In the genomic region with DNA sequence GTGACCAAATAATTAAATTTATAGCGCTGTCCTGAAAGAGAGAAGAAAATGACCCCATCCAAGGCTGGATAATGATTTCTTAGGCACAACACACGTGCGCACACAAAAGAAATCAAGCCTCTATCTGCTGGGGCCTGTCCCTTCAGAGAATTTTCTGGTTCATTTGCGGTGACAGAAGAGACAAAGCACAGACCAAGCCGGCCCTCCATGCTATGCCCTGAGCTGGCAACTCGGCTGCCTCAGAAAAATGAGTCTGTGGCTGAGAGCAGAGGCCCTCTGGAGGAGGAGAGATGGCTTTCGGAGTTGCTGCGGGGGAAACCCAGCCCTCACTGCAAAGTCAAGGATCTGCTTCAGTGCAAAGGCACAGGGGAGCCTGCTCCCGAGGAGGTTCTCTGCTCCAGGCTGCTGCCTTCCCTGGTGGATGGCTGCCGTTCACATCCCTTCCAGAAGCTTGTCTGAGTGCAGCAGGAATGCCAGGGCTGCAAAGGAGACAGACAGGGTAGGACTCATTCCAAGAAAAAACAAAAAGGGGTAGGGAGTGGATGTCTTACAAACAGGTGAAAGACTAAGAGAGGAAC, we compare ENCODE assay signal across 9 mouse cellular contexts.
A peak's percentile ranks its signal among the peaks of the same experiment; 100 is the strongest.
DNase-seq lines count a peak whose midpoint lies in the region; ATAC-seq lines count a peak whose summit lies in the region.
"Had no signal": no experiment of that assay in that cellular context is flagged by ENCODE, and none has a peak within 500 bp of the region (broad histone marks: within the 10 kb centered on the region; RNA-seq: fewer than 3 reads in every experiment).

No protein-coding gene starts in this region.

- DNase-seq in kidney, postnatal 14 days, result no peak
- DNase-seq in embryonic facial prominence, embryonic 14.5 days (ENCODE audit: low spot score), result peak; percentile 74
- DNase-seq in retina, postnatal 1 day, result peak; percentile 94
- no peak for DNase-seq in urinary bladder, postnatal 4 days (ENCODE audit: low spot score in 2 of 2)
- DNase-seq in thymus, adult 18-20 months, result no peak
- DNase-seq: cerebellum, adult 8-10 months; liver, embryonic 13.5 days had no signal

- no peak overlapping the region for H3K4me2 ChIP-seq in kidney, embryonic 14.5 days (replicated peaks; ENCODE audit: low read depth, low read length)
- no peak overlapping the region for H3K4me2 ChIP-seq in embryonic facial prominence, embryonic 14.5 days (ENCODE audit: low read depth, low read length)
- peak overlapping the region; percentile 15; the same call in 1 of the 2 replicates for H3K4me2 ChIP-seq in hindbrain, embryonic 16.5 days (ENCODE audit: low read length)
- H3K4me2 ChIP-seq: liver, embryonic 13.5 days had no signal

- H3K9ac ChIP-seq in kidney, embryonic 14.5 days (ENCODE audit: low read depth, low read length), result 0 out of 2 replicates have a peak overlapping the region, but pooled peaks have one; percentile 18
- H3K9ac ChIP-seq in embryonic facial prominence, embryonic 14.5 days (ENCODE audit: low read depth, low read length), result peak overlapping the region; percentile 38; the same call in 1 of the 2 replicates
- H3K9ac ChIP-seq in hindbrain, embryonic 16.5 days (ENCODE audit: low read depth, low read length), result peak overlapping the region; percentile 55
- H3K9ac ChIP-seq: liver, embryonic 13.5 days had no signal

- H3K27me3 ChIP-seq in kidney, embryonic 14.5 days (ENCODE audit: control insufficient read depth, insufficient read depth, low read length), result no peaks in the 10 kb centered on the region
- H3K27me3 ChIP-seq in embryonic facial prominence, embryonic 14.5 days (replicated peaks; ENCODE audit: control insufficient read depth, insufficient read depth, low read length), result no peaks in the 10 kb centered on the region
- no peaks in the 10 kb centered on the region for H3K27me3 ChIP-seq in hindbrain, embryonic 16.5 days (replicated peaks; ENCODE audit: control insufficient read depth, insufficient read depth, low read length)
- H3K27me3 ChIP-seq: liver, embryonic 13.5 days had no signal

- H3K9me3 ChIP-seq in kidney, embryonic 14.5 days (ENCODE audit: control insufficient read depth, low read length), result 0 out of 2 replicates have a peak, but pooled peaks cover 2% of the 10 kb centered on the region
- no peaks in the 10 kb centered on the region for H3K9me3 ChIP-seq in embryonic facial prominence, embryonic 14.5 days (ENCODE audit: control insufficient read depth, low read length)
- no peaks in the 10 kb centered on the region for H3K9me3 ChIP-seq in hindbrain, embryonic 16.5 days (ENCODE audit: control insufficient read depth, low read length)
- H3K9me3 ChIP-seq: liver, embryonic 13.5 days had no signal

- H3K4me1 ChIP-seq in kidney, embryonic 14.5 days (ENCODE audit: control insufficient read depth, insufficient read depth, low read length), result peaks cover 3% of the 10 kb centered on the region; the same call in 1 of the 2 replicates
- H3K4me1 ChIP-seq in embryonic facial prominence, embryonic 14.5 days (ENCODE audit: control insufficient read depth, insufficient read depth, low read length), result peaks cover 4% of the 10 kb centered on the region
- peaks cover 12% of the 10 kb centered on the region for H3K4me1 ChIP-seq in hindbrain, embryonic 16.5 days (ENCODE audit: control insufficient read depth, insufficient read depth, low read depth, low read length)
- H3K4me1 ChIP-seq: liver, embryonic 13.5 days had no signal

- 0 out of 2 replicates have a peak overlapping the region, but pooled peaks have one; percentile 14 for H3K27ac ChIP-seq in kidney, embryonic 14.5 days (ENCODE audit: low read depth, low read length)
- no peak overlapping the region for H3K27ac ChIP-seq in embryonic facial prominence, embryonic 14.5 days (replicated peaks; ENCODE audit: low read depth, low read length)
- peak overlapping the region; percentile 83 for H3K27ac ChIP-seq in hindbrain, embryonic 16.5 days (ENCODE audit: low read depth, low read length)
- H3K27ac ChIP-seq: liver, embryonic 13.5 days had no signal

- no peak overlapping the region for H3K4me3 ChIP-seq in kidney, embryonic 14.5 days (ENCODE audit: low read length)
- H3K4me3 ChIP-seq in embryonic facial prominence, embryonic 14.5 days (ENCODE audit: low read depth, low read length), result no peak overlapping the region
- H3K4me3 ChIP-seq in hindbrain, embryonic 16.5 days (ENCODE audit: low read length), result no peak overlapping the region
- H3K4me3 ChIP-seq: liver, embryonic 13.5 days had no signal

- ATAC-seq in kidney, embryonic 14.5 days (ENCODE audit: low FRiP score, low TSS enrichment), result peak; percentile 78
- peak; percentile 81 for ATAC-seq in embryonic facial prominence, embryonic 14.5 days (ENCODE audit: low read depth)
- ATAC-seq in hindbrain, embryonic 16.5 days, result peak; percentile 92

- 20% methylated on average over 10 of the region's 10 CpGs for WGBS in kidney, embryonic 14.5 days
- 30% methylated on average over 10 of the region's 10 CpGs for WGBS in embryonic facial prominence, embryonic 14.5 days
- WGBS in hindbrain, embryonic 16.5 days, result 12% methylated on average over 10 of the region's 10 CpGs

- no peaks in the 10 kb centered on the region for H3K36me3 ChIP-seq in kidney, embryonic 14.5 days (ENCODE audit: control insufficient read depth, insufficient read depth, low read length)
- no peaks in the 10 kb centered on the region for H3K36me3 ChIP-seq in embryonic facial prominence, embryonic 14.5 days (ENCODE audit: control insufficient read depth, insufficient read depth, low read length)
- no peaks in the 10 kb centered on the region for H3K36me3 ChIP-seq in hindbrain, embryonic 16.5 days (ENCODE audit: control insufficient read depth, insufficient read depth, low read length)
- H3K36me3 ChIP-seq: liver, embryonic 13.5 days had no signal

Comparison
In these comparisons a context has a peak if more than half of its experiments do, and no peak if none do; other contexts are left out.
1. DNase-seq: peak in embryonic facial prominence, embryonic 14.5 days (single experiment) and retina, postnatal 1 day (single experiment); none in kidney, postnatal 14 days (single experiment), urinary bladder, postnatal 4 days (0 of 2) and thymus, adult 18-20 months (0 of 2).
2. Peak in every context shown above with its lines, with median percentiles within 50 percentile points of each other: ATAC-seq and H3K9ac ChIP-seq.